Mouse (Mus musculus) stomach, embryonic 14.5 days (tissue): ENCODE measurements around the gene Clasp1. TPM values are rescaled to one million over a fixed set of nuclear protein-coding genes. Genes with fewer than 3 reads are reported as not detected.
A peak's percentile ranks its signal among the peaks of the same experiment; 100 is the strongest.

Experiments used
- ATAC-seq: fragments of 200-750 bp; cut with Nextera tagmentation; 2 replicates; pipeline ENCODE4 v1.8.0; 2017; ENCODE audit warnings: low read depth, moderate TSS enrichment; ENCODE audit not compliant: insufficient number of reproducible peaks, insufficient read depth, low FRiP score
- H3K27ac ChIP-seq: fragments of 300-500 bp; sonication (generic); 2 replicates; pipeline ENCODE4 v1.5.1; 2014; ENCODE audit warnings: mild to moderate bottlenecking, low read length, moderate library complexity, mixed read lengths
- H3K27me3 ChIP-seq: fragments of 300-500 bp; sonication (generic); 2 replicates; pipeline ENCODE4 v1.6.1; 2014; ENCODE audit warnings: low read length, control low read depth, mixed read lengths; ENCODE audit not compliant: control insufficient read depth, insufficient read depth
- H3K36me3 ChIP-seq: fragments of 300-500 bp; sonication (generic); 2 replicates; pipeline ENCODE4 v1.6.1; 2014; ENCODE audit warnings: mild to moderate bottlenecking, control low read depth, low read length, moderate library complexity, mixed read lengths; ENCODE audit not compliant: control insufficient read depth, insufficient read depth
- H3K4me1 ChIP-seq: fragments of 300-500 bp; sonication (generic); 2 replicates; pipeline ENCODE4 v1.6.1; 2014; ENCODE audit warnings: low read length, control low read depth, mixed read lengths; ENCODE audit not compliant: control insufficient read depth, insufficient read depth
- H3K4me2 ChIP-seq: fragments of 300-500 bp; sonication (generic); replicated peaks from 2 replicates; pipeline ENCODE4 v1.6.1; 2014; ENCODE audit warnings: low read depth, low read length, control low read depth
- H3K4me3 ChIP-seq: fragments of 300-500 bp; sonication (generic); 2 replicates; pipeline ENCODE4 v1.5.1; 2014; ENCODE audit warnings: low read depth, low read length, control low read depth
- H3K9ac ChIP-seq: fragments of 300-500 bp; sonication (generic); replicated peaks from 2 replicates; pipeline ENCODE4 v1.6.1; 2014; ENCODE audit warnings: low read depth, mild to moderate bottlenecking, control low read depth, low read length, moderate library complexity, mixed read lengths
- H3K9me3 ChIP-seq: fragments of 300-500 bp; sonication (generic); 2 replicates; pipeline ENCODE4 v1.6.1; 2016; ENCODE audit warnings: low read depth, low read length, control low read depth; ENCODE audit not compliant: control insufficient read depth
- WGBS: fragments of 180-500 bp; shearing (Covaris S2); extraction: QIAGEN DNeasy Blood & Tissue Kit; methylation state at CpG from one replicate; pipeline ENCODE4 v1.1.7; 2014; 5-methylcytosine and 5-hydroxymethylcytosine counted together
- polyA plus RNA-seq: library from polyadenylated mRNA; unstranded; fragments of >200 nt; fragmentation: Nextera tagmentation; extraction: Ambion mirVana; gene quantifications from 2 replicates; pipeline ENCODE4 v1.2.1, GENCODE M21; 2014

Clasp1 gene
- polyA plus RNA-seq, 1 experiment from 2014 or later = 76.5 TPM

DNA sequence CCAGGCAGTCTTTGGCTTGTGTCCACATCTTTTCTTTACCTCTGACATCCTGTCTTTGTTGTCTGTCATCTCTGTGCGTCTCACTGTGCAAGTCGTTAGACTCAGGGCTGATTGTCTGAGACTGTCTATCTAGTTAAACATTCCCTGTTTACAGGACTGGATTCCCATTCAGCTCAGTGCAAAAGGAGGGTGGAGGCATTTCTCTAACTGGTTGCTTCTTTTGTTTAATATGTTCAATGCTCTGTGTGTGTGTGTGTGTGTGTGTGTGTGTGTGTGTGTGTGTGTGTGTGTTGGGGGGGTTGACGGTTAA is 261.9 kb downstream of the Clasp1 start:
- H3K27ac ChIP-seq = peak overlapping the region; percentile 62; the same call in 1 of the 2 replicates
- peaks cover 8% of the 10 kb centered on the region; the same call in 1 of the 2 replicates for H3K4me1 ChIP-seq
- 40% methylated on average over 3 of the region's 3 CpGs for WGBS
- H3K9ac ChIP-seq = no peak overlapping the region
- no peaks in the 10 kb centered on the region for H3K27me3 ChIP-seq
- H3K9me3 ChIP-seq = no peaks in the 10 kb centered on the region
- no peak overlapping the region for H3K4me2 ChIP-seq
- no peak overlapping the region for H3K4me3 ChIP-seq
- H3K36me3 ChIP-seq = no peaks in the 10 kb centered on the region
- no peak for ATAC-seq

DNA sequence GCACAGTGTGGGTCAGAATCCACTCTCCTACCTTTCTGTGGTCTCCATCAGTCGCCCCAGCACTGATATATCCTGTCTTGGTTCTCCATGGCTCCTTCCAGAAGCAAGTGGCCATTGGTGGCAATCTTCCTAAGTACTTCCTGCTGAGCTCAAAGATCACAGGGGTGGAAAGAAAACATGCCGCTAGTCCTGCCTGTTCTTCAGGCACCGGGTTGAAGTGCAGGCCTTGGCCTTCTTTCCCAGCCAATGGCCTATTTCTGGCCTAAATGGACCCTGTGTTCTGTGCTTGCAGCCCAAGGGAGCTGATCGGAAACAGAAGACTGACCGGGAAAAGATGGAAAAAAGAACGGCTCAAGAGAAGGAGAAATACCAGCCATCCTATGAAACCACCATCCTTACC is 269.9 kb downstream of the Clasp1 start:
- Histone ChIP-seq H3K4me2 (no peak overlapping the region), H3K27ac (no peak overlapping the region), H3K9ac (no peak overlapping the region), H3K36me3 (no peaks in the 10 kb centered on the region), H3K9me3 (no peaks in the 10 kb centered on the region), H3K4me1 (no peaks in the 10 kb centered on the region), H3K4me3 (no peak overlapping the region), H3K27me3 (no peaks in the 10 kb centered on the region)
- 74% methylated on average over 6 of the region's 6 CpGs for WGBS
- no peak for ATAC-seq

DNA sequence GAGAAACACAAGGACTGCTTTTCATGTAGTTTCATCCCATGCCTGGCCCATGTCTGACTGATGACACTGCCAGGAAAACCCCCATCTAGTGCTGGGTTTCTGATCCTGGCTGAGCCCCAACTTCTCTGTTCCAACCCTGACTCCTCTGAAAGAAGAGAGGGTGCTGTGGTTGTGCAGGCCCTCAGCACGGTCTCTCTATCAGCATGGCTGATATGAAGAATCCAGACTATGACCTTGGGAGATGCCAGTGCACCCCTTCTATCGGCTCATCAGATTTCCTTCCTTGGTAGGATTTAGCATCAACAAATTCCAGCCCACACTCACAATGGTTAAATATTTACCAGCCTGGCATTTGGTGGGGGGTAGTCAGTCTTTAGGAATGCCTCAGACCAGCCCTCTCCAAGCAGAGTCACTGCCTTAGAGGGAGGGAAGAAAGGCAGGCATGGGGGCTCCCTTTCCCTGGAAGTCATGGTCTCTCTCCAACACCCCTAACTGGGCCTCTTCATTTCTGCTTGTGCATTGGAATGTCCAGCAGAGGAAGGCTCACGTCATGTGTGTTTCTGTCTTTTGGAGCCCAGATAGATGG is 272.1 kb downstream of the Clasp1 start:
- no peak overlapping the region for H3K4me3 ChIP-seq
- H3K36me3 ChIP-seq = no peaks in the 10 kb centered on the region
- H3K9ac ChIP-seq = no peak overlapping the region
- 34% methylated on average over 3 of the region's 3 CpGs for WGBS
- no peaks in the 10 kb centered on the region for H3K4me1 ChIP-seq
- H3K27ac ChIP-seq = no peak overlapping the region
- peak; percentile 31; the same call in 1 of the 2 replicates for ATAC-seq
- no peaks in the 10 kb centered on the region for H3K9me3 ChIP-seq
- H3K27me3 ChIP-seq = no peaks in the 10 kb centered on the region
- H3K4me2 ChIP-seq = no peak overlapping the region

Other genes starting within 250 kb of the Clasp1 start
- gene Gm29106, start 212.5 kb upstream of the Clasp1 start, polyA plus RNA-seq = 0.10 and 0.25 TPM in 2 replicates
- 290 and 302 TPM in 2 replicates for gene Tsn, start 77.3 kb upstream of the Clasp1 start, polyA plus RNA-seq
- gene Nifk, start 67.2 kb upstream of the Clasp1 start, polyA plus RNA-seq = 72.3 and 75.0 TPM in 2 replicates
- 1.4 and 1.5 TPM in 2 replicates for gene Tfcp2l1, start 238.9 kb downstream of the Clasp1 start, polyA plus RNA-seq